Mouse (Mus musculus): ENCODE measurements at regions not wholly inside any gene's neighbourhood (a gene's known extent, or its start where the extent isn't known, plus 50 kb on each side); places are given as distances from the start of the nearest gene placed in this dataset.

DNA sequence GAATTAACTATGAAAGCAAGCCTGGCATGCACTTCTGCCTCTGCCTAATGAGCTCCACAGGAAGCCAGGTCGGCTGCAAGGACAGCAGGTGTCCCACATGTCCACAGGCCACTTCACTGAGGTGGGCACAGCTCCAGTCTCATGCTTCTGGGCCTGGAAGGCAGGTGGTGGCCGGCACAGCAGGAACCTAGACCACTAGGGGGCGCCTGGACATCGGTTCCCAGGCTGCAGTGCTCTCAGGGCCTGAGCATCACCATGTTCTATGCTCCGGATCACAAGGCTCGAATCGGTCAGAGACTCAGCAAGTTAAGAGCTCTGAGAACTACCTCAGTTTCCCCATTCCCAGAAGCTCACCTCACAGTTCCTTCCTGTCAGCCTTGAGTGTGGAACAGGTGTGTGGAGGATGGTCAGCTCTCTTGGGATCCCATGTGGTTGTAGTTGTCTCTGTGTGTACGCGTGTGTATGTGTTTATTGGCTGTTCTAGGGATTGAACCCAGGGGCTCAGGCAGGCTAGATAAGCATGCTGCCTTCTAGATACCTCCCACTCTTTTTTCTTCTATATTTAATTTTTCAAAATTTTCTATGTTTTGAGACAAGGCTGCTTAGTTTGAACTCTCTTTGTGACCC, 75.4 kb downstream of the Thnsl1 start:
- Histone ChIP-seq H3K4me3 (ENCODE audit: control insufficient read depth in 1 of 2, insufficient read depth in 1 of 2, low read depth in 2 of 2, low read length in 2 of 2) (no peak overlapping the region), H3K79me2 (ENCODE audit: control insufficient read depth, insufficient read depth, low read length, poor library complexity) (no peaks in the 10 kb centered on the region), H3K9ac (ENCODE audit: control insufficient read depth, low read depth, low read length, poor library complexity, severe bottlenecking) (no peak overlapping the region), H3K27me3 (ENCODE audit: control insufficient read depth in 1 of 2, insufficient read depth in 2 of 2, low read length in 2 of 2) (peaks cover 0 to 3% of the 10 kb centered on the region in 2 experiments; a peak in 2 of 4 replicates), H3K36me3 (ENCODE audit: control insufficient read depth in 1 of 2, insufficient read depth in 2 of 2, low read length in 2 of 2) (no peaks in the 10 kb centered on the region), H3K4me1 (ENCODE audit: control insufficient read depth in 1 of 2, insufficient read depth in 2 of 2, low read length in 2 of 2) (no peaks in the 10 kb centered on the region), H3K27ac (ENCODE audit: control insufficient read depth, low read depth, low read length) (no peak overlapping the region), H3K9me3 (replicated peaks; ENCODE audit: insufficient read depth, low read length) (no peaks in the 10 kb centered on the region)
- peak; percentile 62 for DNase-seq (ENCODE audit: low read depth, low spot score)
- TF ChIP-seq SMC3 (IDR thresholded peaks at IDR 0.05; ENCODE audit: low read depth, low read length), result peak; percentile 75
- TF ChIP-seq ZC3H11A (IDR thresholded peaks at IDR 0.05; ENCODE audit: low read depth, low read length), result peak; percentile 32; the same call in 1 of the 2 replicates
- TF ChIP-seq USF2 (IDR thresholded peaks at IDR 0.05; ENCODE audit: borderline replicate concordance in 1 of 2, insufficient read depth in 1 of 2, low read depth in 1 of 2, low read length in 2 of 2), result no peak
- TF ChIP-seq CTCF (IDR thresholded peaks at IDR 0.05 in 2 of 3, conservative IDR thresholded peaks at IDR 0.05 in 1 of 3; ENCODE audit: control insufficient read depth in 1 of 3, insufficient read depth in 1 of 3, low read depth in 2 of 3, low read length in 3 of 3, poor library complexity in 1 of 3, severe bottlenecking in 1 of 3), result peak; percentile 55 to 90 (median 68)
- no peak for TF ChIP-seq MAX (IDR thresholded peaks at IDR 0.05; ENCODE audit: low read length)
- peak; percentile 58 for TF ChIP-seq RAD21 (IDR thresholded peaks at IDR 0.05; ENCODE audit: low read depth, low read length)

DNA sequence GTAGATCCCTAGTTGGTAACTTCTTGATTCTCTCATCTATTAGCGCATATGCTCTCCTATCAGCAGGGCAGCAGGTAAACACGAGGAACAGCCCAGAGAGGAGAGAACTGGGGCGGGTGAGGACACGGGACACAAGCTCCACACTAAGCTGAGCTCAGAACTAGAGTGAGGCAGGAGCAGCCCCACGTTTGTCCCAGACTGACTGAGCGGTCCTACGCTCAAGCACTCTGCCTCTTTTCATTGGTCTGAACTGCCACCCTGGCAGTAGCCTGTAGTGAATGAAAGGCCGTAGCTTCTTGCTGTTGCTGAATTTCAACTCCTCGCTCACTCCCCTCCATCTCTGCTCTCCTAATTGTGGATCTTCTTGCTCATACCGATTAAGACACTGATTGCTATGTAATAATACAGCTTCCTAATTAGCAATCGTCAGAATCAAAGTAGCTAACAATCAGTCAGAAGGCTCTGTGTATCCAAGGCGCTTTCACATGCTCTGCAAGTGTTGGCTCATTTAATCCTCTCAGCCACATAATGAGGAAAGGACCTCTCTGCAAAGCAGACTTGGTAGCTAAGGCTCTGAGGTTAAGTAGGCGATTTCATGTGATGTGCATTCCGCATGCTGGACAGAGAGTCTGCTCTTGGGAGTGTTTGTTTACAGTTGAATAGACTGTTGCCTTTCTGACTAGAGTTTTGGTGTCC, 77.1 kb downstream of the Thnsl1 start:
- TF ChIP-seq POLR2A (IDR thresholded peaks at IDR 0.05; ENCODE audit: control insufficient read depth in 1 of 2, insufficient read depth in 1 of 2, low read depth in 1 of 2, low read length in 2 of 2, poor library complexity in 1 of 2) (no peak), SIN3A (IDR thresholded peaks at IDR 0.05; ENCODE audit: low read length) (no peak), MYB (IDR thresholded peaks at IDR 0.05; ENCODE audit: low read depth, low read length) (no peak), MYC (IDR thresholded peaks at IDR 0.05; ENCODE audit: low read depth, low read length) (no peak), POLR2AphosphoS5 (IDR thresholded peaks at IDR 0.05; ENCODE audit: borderline replicate concordance, low read depth, low read length) (no peak), ZNF384 (IDR thresholded peaks at IDR 0.05; ENCODE audit: low read depth, low read length) (no peak), MAFK (IDR thresholded peaks at IDR 0.05; ENCODE audit: borderline replicate concordance, low read depth, low read length) (no peak), NELFE (IDR thresholded peaks at IDR 0.05; ENCODE audit: low read depth, low read length) (no peak), TBP (IDR thresholded peaks at IDR 0.05; ENCODE audit: low read depth, low read length) (no peak), GABPA (IDR thresholded peaks at IDR 0.05; ENCODE audit: low read depth, low read length) (no peak), ELF1 (IDR thresholded peaks at IDR 0.05; ENCODE audit: low read depth, low read length) (no peak), RCOR1 (IDR thresholded peaks at IDR 0.05; ENCODE audit: low read depth, low read length) (no peak), ZC3H11A (IDR thresholded peaks at IDR 0.05; ENCODE audit: low read depth, low read length) (no peak), CHD1 (IDR thresholded peaks at IDR 0.05; ENCODE audit: low read depth, low read length) (no peak), HCFC1 (IDR thresholded peaks at IDR 0.05; ENCODE audit: low read depth, low read length) (no peak), MAX (IDR thresholded peaks at IDR 0.05; ENCODE audit: low read length) (no peak), ETS1 (IDR thresholded peaks at IDR 0.05; ENCODE audit: low read depth, low read length) (no peak), JUND (IDR thresholded peaks at IDR 0.05; ENCODE audit: low read depth, low read length) (no peak)
- H3K36me3 ChIP-seq (ENCODE audit: control insufficient read depth in 1 of 2, insufficient read depth in 2 of 2, low read length in 2 of 2), result no peaks in the 10 kb centered on the region
- no peaks in the 10 kb centered on the region for H3K79me2 ChIP-seq (ENCODE audit: control insufficient read depth, insufficient read depth, low read length, poor library complexity)
- no peak overlapping the region for H3K4me3 ChIP-seq (ENCODE audit: control insufficient read depth in 1 of 2, insufficient read depth in 1 of 2, low read depth in 2 of 2, low read length in 2 of 2)
- H3K4me1 ChIP-seq (ENCODE audit: control insufficient read depth in 1 of 2, insufficient read depth in 2 of 2, low read length in 2 of 2), result no peaks in the 10 kb centered on the region
- H3K27me3 ChIP-seq (ENCODE audit: control insufficient read depth in 1 of 2, insufficient read depth in 2 of 2, low read length in 2 of 2), result peaks cover 0 to 3% of the 10 kb centered on the region in 2 experiments; a peak in 2 of 4 replicates
- H3K9me3 ChIP-seq (replicated peaks; ENCODE audit: insufficient read depth, low read length), result no peaks in the 10 kb centered on the region
- no peak for DNase-seq (ENCODE audit: low read depth, low spot score)
- no peak overlapping the region for H3K27ac ChIP-seq (ENCODE audit: control insufficient read depth, low read depth, low read length)
- no peak overlapping the region for H3K9ac ChIP-seq (ENCODE audit: control insufficient read depth, low read depth, low read length, poor library complexity, severe bottlenecking)
